Mouse (Mus musculus) midbrain, embryonic 16.5 days (tissue): ENCODE results near the gene Sgca. TPM values are rescaled to one million over a fixed set of nuclear protein-coding genes. Genes with fewer than 3 reads are reported as not detected.
A peak's percentile ranks its signal among the peaks of the same experiment; 100 is the strongest.

ENCODE experiments used
- ATAC-seq: fragments of 200-750 bp; cut with Nextera tagmentation; 2 replicates; pipeline ENCODE4 v1.8.0; 2017; ENCODE audit warnings: moderate TSS enrichment
- H3K27ac ChIP-seq: fragments of 300-500 bp; sonication (generic); 2 replicates; pipeline ENCODE4 v1.5.1; 2014; ENCODE audit warnings: mild to moderate bottlenecking, low read length, mixed read lengths
- H3K27me3 ChIP-seq: fragments of 300-500 bp; sonication (generic); 2 replicates; pipeline ENCODE4 v1.6.1; 2014; ENCODE audit warnings: low read depth, low read length, mixed read lengths; ENCODE audit not compliant: control insufficient read depth, insufficient read depth
- H3K36me3 ChIP-seq: fragments of 300-500 bp; sonication (generic); 2 replicates; pipeline ENCODE4 v1.6.1; 2014; ENCODE audit warnings: mild to moderate bottlenecking, low read length, moderate library complexity, mixed read lengths; ENCODE audit not compliant: control insufficient read depth, insufficient read depth
- H3K4me1 ChIP-seq: fragments of 300-500 bp; sonication (generic); 2 replicates; pipeline ENCODE4 v1.6.1; 2014; ENCODE audit warnings: mild to moderate bottlenecking, low read length, mixed read lengths; ENCODE audit not compliant: control insufficient read depth, insufficient read depth
- H3K4me2 ChIP-seq: fragments of 300-500 bp; sonication (generic); 2 replicates; pipeline ENCODE4 v1.6.1; 2014; ENCODE audit warnings: mild to moderate bottlenecking, low read length, mixed read lengths
- H3K4me3 ChIP-seq: fragments of 300-500 bp; sonication (generic); 2 replicates; pipeline ENCODE4 v1.5.1; 2014; ENCODE audit warnings: low read depth, mild to moderate bottlenecking, low read length, moderate library complexity, mixed read lengths
- H3K9ac ChIP-seq: fragments of 300-500 bp; sonication (generic); 2 replicates; pipeline ENCODE4 v1.6.1; 2014; ENCODE audit warnings: low read depth, low read length, mixed read lengths
- H3K9me3 ChIP-seq: fragments of 300-500 bp; sonication (generic); replicated peaks from 2 replicates; pipeline ENCODE4 v1.6.1; 2014; ENCODE audit warnings: mild to moderate bottlenecking, low read length, mixed read lengths; ENCODE audit not compliant: control insufficient read depth, poor library complexity, severe bottlenecking
- WGBS: fragments of 180-500 bp; shearing (Covaris S2); extraction: QIAGEN DNeasy Blood & Tissue Kit; methylation state at CpG from one replicate; pipeline ENCODE4 v1.1.7; 2014; 5-methylcytosine and 5-hydroxymethylcytosine counted together
- polyA plus RNA-seq: library from polyadenylated mRNA; unstranded; fragments of >200 nt; fragmentation: Nextera tagmentation; extraction: Ambion mirVana; gene quantifications from 2 replicates; pipeline ENCODE4 v1.2.1, GENCODE M21; 2015

The Sgca gene
- polyA plus RNA-seq, 1 experiment from 2014 or later: 0.20 TPM

- H3K4me1 ChIP-seq: peaks cover 9% of the 10 kb centered on the region
- H3K4me2 ChIP-seq: peak overlapping the region; percentile 69
- no peak overlapping the region for H3K9ac ChIP-seq
- H3K4me3 ChIP-seq: peak overlapping the region; percentile 33
- H3K27ac ChIP-seq: no peak overlapping the region
- WGBS: under 1% methylated on average over 16 of the region's 17 CpGs
- H3K9me3 ChIP-seq: no peaks in the 10 kb centered on the region
- H3K27me3 ChIP-seq: peaks cover 57% of the 10 kb centered on the region
- ATAC-seq: peak; percentile 84
- no peaks in the 10 kb centered on the region for H3K36me3 ChIP-seq
These were observed 39.3 kb downstream of the Sgca start for GRCm38 (mm10) chr11:94936851-94937295.

DNA sequence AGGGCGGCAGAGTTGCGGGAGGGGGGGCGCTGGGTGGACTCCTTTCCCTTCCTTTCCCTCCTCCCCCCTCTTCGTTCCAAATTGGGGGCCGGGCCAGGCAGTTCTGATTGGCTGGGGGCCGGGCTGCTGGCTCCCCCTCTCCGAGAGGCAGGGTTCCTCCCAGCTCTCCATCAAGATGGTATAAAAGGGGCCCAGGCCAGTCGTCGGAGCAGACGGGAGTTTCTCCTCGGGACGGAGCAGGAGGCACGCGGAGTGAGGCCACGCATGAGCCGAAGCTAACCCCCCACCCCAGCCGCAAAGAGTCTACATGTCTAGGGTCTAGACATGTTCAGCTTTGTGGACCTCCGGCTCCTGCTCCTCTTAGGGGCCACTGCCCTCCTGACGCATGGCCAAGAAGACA is 40.1 kb downstream of the Sgca start, which contains the start of gene Col1a1:
Gene Col1a1, plus strand, starts transcription at position 180 of the 400 bp plus-strand sequence.
- H3K27me3 ChIP-seq: peaks cover 52% of the 10 kb centered on the region
- ATAC-seq: no peak
- peak within 1 kb of the TSS; percentile 33 for H3K4me3 ChIP-seq
- no peak within 1 kb of the TSS for H3K27ac ChIP-seq
- H3K36me3 ChIP-seq: no peaks in the 10 kb centered on the region
- H3K9ac ChIP-seq: no peak within 1 kb of the TSS
- peaks cover 9% of the 10 kb centered on the region for H3K4me1 ChIP-seq
- WGBS: 16% methylated on average over 17 of the region's 19 CpGs
- H3K4me2 ChIP-seq: peak within 1 kb of the TSS; percentile 69
- H3K9me3 ChIP-seq: no peaks in the 10 kb centered on the region

GRCm38 (mm10) chr11:94934526-94934925 is 41.6 kb downstream of the Sgca start:
- no peak overlapping the region for H3K27ac ChIP-seq
- no peak overlapping the region for H3K4me2 ChIP-seq
- no peak overlapping the region for H3K9ac ChIP-seq
- ATAC-seq: no peak
- H3K4me3 ChIP-seq: no peak overlapping the region
- no peaks in the 10 kb centered on the region for H3K36me3 ChIP-seq
- no peaks in the 10 kb centered on the region for H3K9me3 ChIP-seq
- H3K27me3 ChIP-seq: peaks cover 52% of the 10 kb centered on the region
- H3K4me1 ChIP-seq: peaks cover 9% of the 10 kb centered on the region
- WGBS: 26% methylated on average over 11 of the region's 11 CpGs

DNA sequence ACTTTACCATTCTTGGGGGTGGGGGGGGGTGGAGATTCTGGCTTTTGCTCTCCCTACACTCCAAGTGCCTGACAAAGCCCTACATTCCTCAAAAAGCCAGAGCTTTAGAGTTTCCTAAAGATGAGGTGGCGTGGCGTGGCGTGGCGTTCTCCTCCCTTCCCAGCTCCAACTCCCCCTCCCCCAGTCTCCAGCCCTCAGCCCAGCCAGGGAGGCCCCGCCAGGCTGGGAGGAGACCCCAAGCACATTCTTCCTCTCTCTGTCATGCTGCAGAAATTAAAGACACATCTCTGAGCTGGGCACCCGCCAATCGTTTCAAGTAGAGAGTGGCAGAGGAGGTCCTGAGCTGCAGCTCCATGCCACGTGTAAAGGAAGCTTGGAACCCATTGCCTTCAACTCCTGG is 42.5 kb downstream of the Sgca start:
- 17% methylated on average over 8 of the region's 8 CpGs for WGBS
- no peak overlapping the region for H3K9ac ChIP-seq
- H3K9me3 ChIP-seq: no peaks in the 10 kb centered on the region

GRCm38 (mm10) chr11:94930151-94930550 is 46.0 kb downstream of the Sgca start:
- Histone ChIP-seq H3K27ac (no peak overlapping the region), H3K4me2 (no peak overlapping the region), H3K27me3 (peaks cover 16% of the 10 kb centered on the region), H3K36me3 (no peaks in the 10 kb centered on the region), H3K4me3 (no peak overlapping the region), H3K4me1 (no peaks in the 10 kb centered on the region), H3K9me3 (no peaks in the 10 kb centered on the region), H3K9ac (no peak overlapping the region)
- no peak for ATAC-seq
- 62% methylated on average over 4 of the region's 4 CpGs for WGBS

More for the DNA sequence above, 42.5 kb downstream of the Sgca start:
- ATAC-seq: no peak
- H3K4me1 ChIP-seq: peaks cover 9% of the 10 kb centered on the region
- H3K27me3 ChIP-seq: peaks cover 47% of the 10 kb centered on the region
- H3K4me2 ChIP-seq: no peak overlapping the region
- H3K4me3 ChIP-seq: no peak overlapping the region
- H3K27ac ChIP-seq: no peak overlapping the region
- H3K36me3 ChIP-seq: no peaks in the 10 kb centered on the region

GRCm38 (mm10) chr11:94929599-94929998 is 46.5 kb downstream of the Sgca start:
- H3K36me3 ChIP-seq: no peaks in the 10 kb centered on the region
- no peaks in the 10 kb centered on the region for H3K9me3 ChIP-seq
- no peak for ATAC-seq
- no peak overlapping the region for H3K27ac ChIP-seq
- no peak overlapping the region for H3K4me2 ChIP-seq
- no peak overlapping the region for H3K4me3 ChIP-seq
- peaks cover 11% of the 10 kb centered on the region for H3K27me3 ChIP-seq
- H3K9ac ChIP-seq: no peak overlapping the region
- WGBS: 47% methylated on average over 9 of the region's 9 CpGs
- H3K4me1 ChIP-seq: no peaks in the 10 kb centered on the region

DNA sequence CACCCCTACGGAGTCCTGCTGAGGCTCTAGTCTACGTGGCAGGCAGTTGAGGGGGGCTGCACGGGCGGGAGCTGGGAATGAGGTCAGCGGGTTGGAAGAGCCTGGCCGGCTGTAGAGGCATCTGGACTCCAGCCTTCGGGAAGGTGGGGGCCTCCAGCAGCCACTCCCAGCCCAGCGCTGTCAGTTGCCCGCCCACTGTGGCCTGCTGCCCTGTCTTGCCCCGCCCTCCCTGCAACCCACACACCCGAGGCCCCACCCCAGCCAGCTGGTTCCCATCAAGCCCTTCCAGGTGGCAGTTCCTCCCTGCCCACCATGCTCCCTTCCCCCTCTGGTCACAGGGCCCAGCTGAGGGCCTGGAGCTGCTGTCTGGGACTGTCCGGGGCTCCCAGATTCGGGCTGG is 47.3 kb downstream of the Sgca start:
- ATAC-seq: peak; percentile 45; the same call in 1 of the 2 replicates
- 9% methylated on average over 12 of the region's 13 CpGs for WGBS
- H3K4me3 ChIP-seq: no peak overlapping the region
- H3K27me3 ChIP-seq: peaks cover 9% of the 10 kb centered on the region
- H3K9ac ChIP-seq: no peak overlapping the region
- H3K4me2 ChIP-seq: no peak overlapping the region
- H3K4me1 ChIP-seq: no peaks in the 10 kb centered on the region
- H3K9me3 ChIP-seq: no peaks in the 10 kb centered on the region
- H3K27ac ChIP-seq: no peak overlapping the region
- H3K36me3 ChIP-seq: no peaks in the 10 kb centered on the region

DNA sequence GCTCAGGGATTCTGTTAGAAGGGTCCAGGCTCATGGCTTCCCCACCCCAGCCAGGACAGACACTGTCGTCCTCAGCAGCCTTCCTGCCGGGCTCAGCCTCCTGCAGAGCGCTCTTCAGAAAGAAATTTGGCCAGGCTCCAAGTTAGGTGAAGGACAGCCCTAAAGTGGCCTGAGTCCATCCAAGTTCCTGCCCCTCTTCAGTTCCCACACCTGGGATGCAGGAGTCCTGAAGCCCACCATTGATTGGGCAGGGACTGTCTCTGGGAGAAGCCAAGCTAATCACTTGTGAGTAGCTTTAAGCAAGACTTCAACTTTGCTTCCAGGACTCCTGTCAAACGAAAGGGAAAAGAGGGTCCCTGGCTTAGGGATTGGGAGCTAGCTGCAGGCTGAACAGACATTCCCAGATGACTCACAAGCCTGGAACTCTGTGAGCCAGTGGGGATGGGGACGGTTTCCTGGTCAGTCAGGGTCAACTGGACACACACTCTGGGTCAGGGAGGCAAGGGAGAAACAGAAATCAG is 48.3 kb downstream of the Sgca start:
- H3K9me3 ChIP-seq: no peaks in the 10 kb centered on the region
- peaks cover under 1% of the 10 kb centered on the region for H3K27me3 ChIP-seq
- no peak overlapping the region for H3K27ac ChIP-seq
- H3K9ac ChIP-seq: no peak overlapping the region
- H3K36me3 ChIP-seq: no peaks in the 10 kb centered on the region
- no peak for ATAC-seq
- 24% methylated on average over 5 of the region's 5 CpGs for WGBS
- H3K4me1 ChIP-seq: no peaks in the 10 kb centered on the region
- no peak overlapping the region for H3K4me2 ChIP-seq
- no peak overlapping the region for H3K4me3 ChIP-seq

- H3K27ac ChIP-seq: no peak overlapping the region
- H3K9ac ChIP-seq: no peak overlapping the region
- no peaks in the 10 kb centered on the region for H3K4me1 ChIP-seq
- H3K9me3 ChIP-seq: no peaks in the 10 kb centered on the region
- no peak overlapping the region for H3K4me2 ChIP-seq
- ATAC-seq: no peak
- 74% methylated on average over 11 of the region's 11 CpGs for WGBS
- no peak overlapping the region for H3K4me3 ChIP-seq
- H3K27me3 ChIP-seq: no peaks in the 10 kb centered on the region
- no peaks in the 10 kb centered on the region for H3K36me3 ChIP-seq
These were observed 49.7 kb downstream of the Sgca start for GRCm38 (mm10) chr11:94926431-94926830.
